Mouse (Mus musculus): ENCODE data around the gene Cep57l1. TPM values are rescaled to one million over a fixed set of nuclear protein-coding genes. Genes with fewer than 3 reads are reported as not detected.

Cep57l1 gene
- polyA plus RNA-seq, 1 experiment: 1.6 TPM

DNA sequence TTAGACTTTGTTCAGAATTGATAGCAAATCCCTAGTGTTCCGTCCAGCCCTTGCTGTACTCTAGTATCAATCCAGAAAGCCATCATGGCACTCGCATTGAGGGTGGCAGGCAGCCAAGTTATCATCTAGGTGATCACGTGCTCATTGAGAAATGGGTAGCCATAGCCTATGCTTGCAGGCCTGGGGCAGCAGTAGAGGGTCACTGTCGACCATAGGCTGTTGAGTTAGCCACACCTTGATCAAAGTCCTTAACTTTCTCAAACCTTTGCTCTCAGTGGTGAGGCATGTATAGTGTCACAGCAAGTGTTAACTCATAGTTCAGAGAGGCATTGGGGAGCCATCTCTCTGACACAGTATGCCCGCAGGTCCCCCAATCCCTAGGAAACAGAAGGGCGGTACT, 11.5 kb upstream of the Cep57l1 start:
- no peak for TF ChIP-seq GATA1 (IDR thresholded peaks at IDR 0.05; ENCODE audit: low read length)

DNA sequence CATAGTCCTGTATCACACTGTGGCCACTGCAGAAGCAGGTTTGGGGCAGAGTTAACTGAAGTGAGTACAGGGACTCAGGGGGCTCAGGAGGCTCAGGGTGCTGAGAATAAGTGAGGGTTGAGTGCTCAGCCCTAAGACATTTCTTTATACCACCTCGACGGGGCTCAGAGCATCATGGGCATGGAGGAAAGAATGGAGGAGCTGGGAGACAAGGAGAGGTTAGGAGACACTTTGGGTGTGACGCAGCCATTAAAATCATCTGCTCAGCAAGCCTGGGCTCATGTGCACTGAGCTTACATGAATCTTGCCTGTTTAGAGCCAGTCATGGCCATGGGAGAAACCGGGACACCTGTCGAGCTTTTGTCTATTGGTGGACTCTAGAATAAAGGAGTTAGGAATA, 10.7 kb upstream of the Cep57l1 start:
- no peak for TF ChIP-seq GATA1 (IDR thresholded peaks at IDR 0.05; ENCODE audit: low read length)

DNA sequence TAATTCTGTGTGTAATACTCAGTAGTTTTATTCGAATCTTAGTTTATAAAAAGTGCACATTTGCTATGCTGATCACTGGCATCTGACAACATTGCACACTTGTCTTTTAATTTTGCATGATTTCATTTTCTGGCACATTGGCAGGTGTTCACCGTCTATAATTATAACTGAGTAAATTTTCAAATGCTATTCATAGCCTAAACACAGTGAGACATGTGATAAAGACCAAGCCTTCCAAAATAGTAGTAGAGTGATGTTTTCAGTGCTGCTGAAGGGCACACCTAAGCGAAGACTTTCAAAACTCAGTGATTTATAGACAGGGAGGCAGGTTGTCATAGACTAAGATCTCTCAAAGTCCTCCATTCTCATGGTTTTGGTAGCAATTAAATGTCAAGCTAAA, 9.6 kb upstream of the Cep57l1 start:
- TF ChIP-seq GATA1 (IDR thresholded peaks at IDR 0.05; ENCODE audit: low read length): no peak

DNA sequence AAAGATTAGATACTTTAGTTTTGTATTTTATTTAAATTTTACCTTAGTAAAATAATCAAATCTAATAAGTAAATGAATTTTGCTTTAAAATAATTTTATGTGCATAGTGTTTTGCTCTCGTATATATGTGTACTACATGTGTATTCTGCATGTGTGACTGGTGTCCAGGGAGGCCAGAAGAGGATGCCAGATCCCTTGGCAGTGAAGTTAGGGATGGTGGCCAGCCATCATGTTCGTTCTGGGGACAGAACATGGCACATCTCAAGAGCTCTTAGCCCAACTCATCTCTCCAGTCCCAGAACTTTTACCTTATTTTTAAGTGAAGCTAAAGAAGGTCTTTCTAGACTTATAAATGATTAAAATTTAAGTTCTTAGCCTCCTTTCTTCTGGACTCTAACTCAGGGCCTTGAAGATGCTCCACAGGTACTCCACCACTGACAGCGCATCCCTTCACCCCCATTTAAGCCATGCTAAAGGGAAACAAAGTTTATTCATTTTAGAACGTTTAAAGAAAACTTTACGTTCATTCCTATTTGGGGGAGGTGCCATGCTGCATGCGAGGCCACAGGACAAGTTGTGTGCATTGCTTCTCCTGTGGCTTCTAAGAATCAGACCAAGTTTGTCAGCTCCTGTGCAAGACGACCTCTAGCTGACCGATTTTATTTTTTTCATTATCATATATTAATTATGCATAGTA, 8.5 kb upstream of the Cep57l1 start:
- no peak for TF ChIP-seq GATA1 (IDR thresholded peaks at IDR 0.05; ENCODE audit: low read length)

DNA sequence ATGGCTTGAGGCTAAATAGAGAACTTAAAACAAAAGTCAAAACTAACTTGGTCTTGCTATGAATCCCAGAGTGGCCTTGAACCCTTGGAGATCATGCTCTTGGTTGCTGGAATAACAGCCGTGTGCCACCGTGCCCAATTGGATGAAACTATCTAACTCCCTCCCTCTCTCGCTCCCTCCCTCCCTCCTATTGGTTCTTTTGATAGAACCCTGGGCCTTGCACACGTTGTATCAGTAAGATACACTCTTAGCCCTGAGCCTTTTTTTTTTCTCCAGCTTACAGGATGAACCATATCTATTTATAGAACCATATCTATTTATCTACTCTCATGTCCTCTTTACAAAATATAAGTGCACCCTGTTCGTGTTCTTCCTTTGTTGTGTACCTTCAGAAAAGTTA, 6.8 kb upstream of the Cep57l1 start:
- TF ChIP-seq GATA1 (IDR thresholded peaks at IDR 0.05; ENCODE audit: low read length): no peak

DNA sequence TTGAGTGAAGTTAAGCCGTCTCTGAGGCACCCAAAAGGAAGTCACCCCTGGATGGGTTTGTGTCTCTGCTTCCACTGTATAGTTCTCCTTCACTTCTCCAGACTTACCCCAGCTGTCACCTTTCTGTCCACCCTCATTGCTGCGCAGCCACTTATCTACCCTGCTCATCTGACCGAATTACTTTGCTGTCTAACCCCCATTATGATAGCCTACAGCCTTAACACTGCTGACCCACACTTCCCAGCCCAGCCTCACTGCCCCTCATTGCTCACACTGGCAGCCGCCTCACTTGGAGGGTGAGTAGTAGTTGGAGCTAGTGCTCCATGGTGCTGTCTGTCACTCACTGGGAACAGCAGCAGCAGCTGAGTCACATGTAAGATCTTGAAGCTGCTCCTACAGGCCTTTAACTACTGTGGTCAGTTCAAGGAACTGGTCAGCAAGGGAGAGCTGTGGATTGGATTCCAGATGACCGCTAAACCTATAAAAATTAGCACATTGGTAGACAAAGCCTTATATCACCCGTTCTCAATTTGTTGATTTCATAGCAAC, 4.7 kb upstream of the Cep57l1 start:
- no peak for TF ChIP-seq GATA1 (IDR thresholded peaks at IDR 0.05; ENCODE audit: low read length)

DNA sequence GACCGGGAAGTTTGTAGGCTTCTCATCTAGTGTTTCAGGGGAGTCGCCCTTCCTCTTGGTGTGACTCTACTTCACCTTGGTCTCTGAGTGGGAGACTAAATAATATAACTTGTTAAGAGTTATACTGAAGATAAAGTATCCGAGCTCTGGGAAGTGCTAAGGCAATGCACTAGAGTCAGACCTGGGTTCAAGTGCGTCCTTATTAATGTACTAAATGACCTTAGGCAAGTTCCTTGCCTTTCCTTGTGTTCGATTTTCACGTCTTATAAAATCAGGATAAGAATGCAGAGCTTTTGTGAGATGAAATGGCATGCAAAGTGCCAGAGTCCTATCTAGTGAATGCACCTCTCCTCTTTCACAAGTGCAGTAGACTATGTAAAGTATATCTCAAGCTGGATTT, 2.9 kb upstream of the Cep57l1 start:
- TF ChIP-seq GATA1 (IDR thresholded peaks at IDR 0.05; ENCODE audit: low read length): no peak

DNA sequence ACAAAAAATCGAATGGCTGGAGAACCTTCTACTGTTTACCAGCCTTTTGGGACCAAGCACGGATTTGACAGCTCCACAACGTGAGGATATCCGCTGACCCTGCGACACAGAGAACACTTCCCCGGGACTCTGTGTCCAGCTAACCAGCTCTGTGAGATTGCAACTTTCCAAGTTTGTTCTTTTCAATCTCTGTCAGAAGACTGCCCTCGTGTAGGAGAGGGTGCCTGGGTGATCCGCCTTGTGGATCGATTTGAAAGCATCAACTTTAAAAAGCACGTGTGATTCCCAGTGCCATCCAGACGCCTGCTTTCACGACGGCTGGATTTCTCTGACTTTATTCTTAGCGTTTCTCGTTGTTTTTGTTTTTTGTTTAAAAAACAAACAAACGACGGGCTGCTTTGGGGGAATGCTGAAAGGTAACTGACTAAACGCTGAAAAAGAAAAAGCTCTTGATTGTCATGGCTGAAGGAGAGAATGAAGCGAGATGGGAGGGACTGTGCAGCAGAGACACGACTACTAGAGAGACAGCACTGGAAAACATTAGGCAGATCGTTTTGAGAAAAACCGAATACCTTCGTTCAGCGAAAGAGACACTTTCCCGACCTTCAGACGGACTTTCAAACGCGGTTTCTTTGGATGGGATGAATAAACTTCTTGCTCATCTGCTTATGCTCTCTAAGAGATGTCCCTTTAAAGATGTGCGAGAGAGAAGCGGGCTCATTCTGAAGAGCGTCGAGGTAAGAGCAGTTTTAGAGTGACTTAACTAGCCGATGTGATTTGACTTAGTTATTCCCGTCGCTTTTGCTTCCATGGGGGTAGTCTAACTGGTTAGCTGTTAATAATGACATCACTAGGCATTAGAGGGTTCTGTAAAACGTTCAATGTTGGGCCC, 1.1 kb upstream of the Cep57l1 start:
- no peak for TF ChIP-seq GATA1 (IDR thresholded peaks at IDR 0.05; ENCODE audit: low read length)

DNA sequence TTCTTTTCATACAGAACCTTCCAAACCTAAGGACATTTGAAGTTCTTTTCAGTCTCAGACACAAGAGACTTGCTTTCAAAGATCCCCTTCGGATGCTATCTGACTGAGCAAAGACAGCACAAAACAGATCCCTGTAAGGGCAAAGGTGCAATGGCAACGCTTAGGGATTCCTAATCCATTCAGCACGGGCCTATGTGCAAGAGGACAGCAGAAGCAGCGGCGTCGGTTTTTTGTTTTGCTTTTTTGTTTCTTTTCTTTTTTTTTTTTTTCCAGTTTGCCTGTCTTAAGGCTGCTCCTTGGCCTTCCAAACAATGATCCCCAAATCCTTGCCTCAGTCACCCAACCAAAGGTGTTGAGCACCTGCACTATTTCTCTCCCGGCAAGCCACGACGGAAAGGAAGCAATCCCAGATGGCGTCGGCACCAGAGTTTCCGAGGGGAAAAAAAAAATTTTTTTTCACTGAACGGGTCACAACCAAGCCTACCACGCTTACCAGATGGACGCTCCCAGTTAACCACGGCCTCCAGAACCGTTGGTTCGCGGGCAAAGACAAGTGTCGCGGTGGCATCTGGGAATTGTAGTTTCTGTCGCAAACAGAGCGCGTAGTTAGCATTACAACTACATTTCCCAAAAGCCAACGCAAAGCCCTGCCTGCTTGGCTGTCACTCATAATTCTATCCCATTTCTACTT, 446 bp downstream of the Cep57l1 start:
- no peak for TF ChIP-seq GATA1 (IDR thresholded peaks at IDR 0.05; ENCODE audit: low read length)

DNA sequence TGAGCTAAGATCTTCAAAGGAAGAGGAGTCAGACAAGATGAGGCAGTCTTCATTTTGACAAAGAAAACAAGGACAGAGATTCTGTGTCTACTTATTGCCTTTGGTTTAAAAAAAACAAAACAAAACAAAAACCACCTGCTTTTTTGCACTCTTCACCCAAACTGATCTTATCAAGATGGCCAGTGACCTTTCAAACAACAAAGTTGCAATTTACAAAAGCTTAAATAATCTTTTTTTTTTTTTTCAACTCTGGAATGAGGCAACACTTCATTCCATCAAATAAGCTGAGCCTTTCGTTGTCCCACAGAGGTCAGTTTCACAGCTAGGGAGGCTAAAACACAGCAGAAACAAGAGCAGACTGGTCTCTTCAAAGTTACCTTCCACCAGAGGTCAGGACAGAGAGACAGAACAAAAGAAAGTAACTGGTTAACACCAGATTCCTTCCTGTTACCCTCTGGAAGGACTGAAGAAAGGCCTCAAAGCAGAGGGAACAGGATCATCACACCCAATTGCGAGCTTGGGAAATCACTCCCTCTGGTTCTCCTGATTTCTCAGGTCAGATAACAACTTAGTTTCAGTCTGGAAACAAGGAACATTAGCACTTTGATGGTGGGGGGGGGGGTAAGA, 3.8 kb downstream of the Cep57l1 start:
- no peak for TF ChIP-seq GATA1 (IDR thresholded peaks at IDR 0.05; ENCODE audit: low read length)

DNA sequence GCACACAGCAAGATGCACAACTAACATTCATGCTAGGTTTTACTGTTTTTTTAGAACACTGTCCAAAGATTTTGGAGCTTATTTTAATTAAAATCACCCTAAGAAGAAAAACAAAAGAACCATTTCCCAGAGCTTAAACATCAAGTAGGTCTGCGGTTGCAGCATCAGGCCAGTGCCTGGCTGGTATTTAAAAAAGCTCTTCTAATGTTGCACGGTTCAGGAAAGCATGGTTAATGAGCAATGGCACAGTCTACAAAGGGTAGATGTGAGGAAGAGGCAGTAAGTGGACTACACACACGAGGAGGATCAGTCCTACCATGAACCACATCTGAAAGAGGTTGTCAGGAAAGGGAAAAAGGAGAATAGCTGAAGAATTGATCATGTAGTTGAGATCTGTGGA, 5.0 kb downstream of the Cep57l1 start:
- TF ChIP-seq GATA1 (IDR thresholded peaks at IDR 0.05; ENCODE audit: low read length): no peak

DNA sequence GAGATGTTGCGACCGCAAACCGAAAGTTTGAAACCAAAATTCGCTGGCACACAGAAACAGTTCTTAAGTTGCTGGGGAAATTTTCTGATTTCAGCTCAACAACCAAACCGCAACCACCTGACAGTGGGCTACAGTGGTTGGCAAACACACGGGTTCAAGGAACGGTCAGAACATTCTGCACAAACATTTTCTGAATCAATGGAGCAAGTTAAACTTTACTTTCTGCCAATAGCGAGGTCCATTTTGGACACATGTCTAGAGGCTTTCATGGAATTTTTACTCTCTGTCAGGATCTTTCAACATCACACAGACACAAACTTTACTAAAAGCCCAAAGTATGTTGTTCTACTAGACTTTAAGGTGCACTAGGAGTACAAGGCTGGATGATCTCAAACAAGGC, 6.2 kb downstream of the Cep57l1 start:
- TF ChIP-seq GATA1 (IDR thresholded peaks at IDR 0.05; ENCODE audit: low read length): no peak

DNA sequence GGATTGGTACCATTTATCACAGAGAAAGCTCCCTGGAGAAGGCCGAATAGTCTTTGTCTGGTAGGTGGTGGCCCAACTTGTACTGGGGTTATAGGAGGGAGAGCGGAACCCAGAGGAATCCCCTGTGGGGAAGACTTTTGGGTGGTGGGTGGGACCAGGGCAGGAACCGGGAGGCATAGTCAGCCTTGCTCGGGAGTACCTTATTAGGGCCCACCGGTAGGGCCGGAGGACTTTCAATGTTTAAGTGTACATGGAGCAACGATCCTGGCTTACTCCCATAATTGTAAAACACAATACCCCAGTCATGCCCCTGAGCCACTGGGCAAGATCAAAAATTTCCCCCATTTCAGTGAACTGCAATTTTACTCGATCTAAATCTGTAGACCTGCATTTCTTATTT, 12.4 kb downstream of the Cep57l1 start:
- no peak for TF ChIP-seq GATA1 (IDR thresholded peaks at IDR 0.05; ENCODE audit: low read length)

DNA sequence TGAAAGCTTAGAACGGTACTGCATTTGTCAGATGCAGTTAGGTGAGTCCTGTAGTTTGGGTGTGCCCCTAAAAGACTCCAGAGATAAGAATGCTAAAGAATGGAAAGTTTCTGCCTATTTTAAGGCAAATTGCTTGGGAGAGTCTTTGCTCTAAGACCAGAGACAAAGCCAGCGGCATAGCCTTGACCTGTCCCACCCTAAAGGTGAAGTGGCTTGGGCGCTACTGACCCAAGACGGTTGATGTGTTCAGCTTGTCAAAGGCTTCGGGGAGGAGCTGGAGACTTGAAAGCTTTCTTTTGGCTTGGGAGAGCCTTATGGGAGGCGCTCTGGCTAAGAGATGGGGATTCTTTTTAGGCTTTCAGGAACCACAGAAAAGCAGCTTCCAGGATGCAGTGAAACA, 17.3 kb downstream of the Cep57l1 start:
- TF ChIP-seq GATA1 (IDR thresholded peaks at IDR 0.05; ENCODE audit: low read length): no peak

DNA sequence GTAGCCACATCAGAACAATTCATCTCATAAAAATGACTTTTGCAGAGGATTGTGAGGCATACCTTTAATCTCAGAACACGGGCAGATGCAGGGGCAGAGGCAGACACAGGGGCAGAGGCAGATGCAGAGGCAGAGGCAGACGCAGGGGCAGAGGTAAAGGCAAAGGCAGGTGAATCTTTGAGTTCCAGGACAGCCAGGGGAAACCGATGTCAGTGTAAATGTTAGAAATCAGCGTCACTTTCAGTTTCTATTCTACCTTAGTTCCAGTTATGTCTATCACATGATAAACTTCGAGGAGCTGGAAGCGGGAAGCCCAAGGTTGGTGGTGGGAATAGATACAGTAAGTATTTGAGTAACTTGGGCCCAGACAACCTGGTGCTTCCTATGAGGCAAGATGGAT, 42.4 kb downstream of the Cep57l1 start:
- no peak for TF ChIP-seq GATA1 (IDR thresholded peaks at IDR 0.05; ENCODE audit: low read length)

DNA sequence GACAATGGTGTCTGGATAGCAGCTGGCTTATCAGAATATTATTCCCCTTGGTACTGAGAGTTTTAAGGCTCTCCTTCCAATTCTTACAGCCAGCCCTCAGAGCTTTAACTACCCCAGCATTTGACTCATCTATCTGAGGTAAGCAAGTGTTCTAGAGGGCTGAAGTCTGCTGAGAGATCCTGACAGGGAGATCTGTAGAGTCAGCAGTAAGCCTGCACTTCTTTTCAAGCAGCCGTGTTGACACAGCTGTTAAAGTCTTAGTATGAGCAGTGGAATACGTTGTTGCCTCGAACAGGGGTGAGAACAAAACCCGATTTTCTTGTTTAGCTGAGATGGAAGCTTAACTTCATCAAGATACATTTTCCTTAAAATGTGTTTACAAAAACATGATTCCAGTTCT, 43.4 kb downstream of the Cep57l1 start:
- TF ChIP-seq GATA1 (IDR thresholded peaks at IDR 0.05; ENCODE audit: low read length): no peak
